Mouse (Mus musculus) heart, adult 2 months (tissue): Measurements from ENCODE around the gene Tm9sf2. TPM values are rescaled to one million over a fixed set of nuclear protein-coding genes. Genes with fewer than 3 reads are reported as not detected.

Source experiments
- DNase-seq, 2 experiments: peaks; one replicate each; pipeline ENCODE4 v3.0.0; 2021
- H3K27ac ChIP-seq: fragments of 200-600 bp; 2 replicates; pipeline ENCODE4 v1.8.1; 2022
- H3K27me3 ChIP-seq: fragments of 200-500 bp; 2 replicates; pipeline ENCODE4 v1.6.1; 2012; ENCODE audit warnings: mild to moderate bottlenecking, low read length, inconsistent platforms, mixed read lengths; ENCODE audit not compliant: control insufficient read depth, insufficient read depth
- H3K36me3 ChIP-seq: fragments of 200-500 bp; 2 replicates; pipeline ENCODE4 v1.6.1; 2012; ENCODE audit warnings: low read length, inconsistent platforms; ENCODE audit not compliant: control insufficient read depth, insufficient read depth
- H3K4me1 ChIP-seq: fragments of 200-500 bp; 2 replicates; pipeline ENCODE4 v1.6.1; 2011; ENCODE audit warnings: low read length; ENCODE audit not compliant: control insufficient read depth, insufficient read depth
- H3K4me3 ChIP-seq: fragments of 200-600 bp; 2 replicates; pipeline ENCODE4 v1.8.1; 2022
- H3K79me2 ChIP-seq: fragments of 200-500 bp; replicated peaks from 2 replicates; pipeline ENCODE4 v1.6.1; 2012; ENCODE audit warnings: mild to moderate bottlenecking, inconsistent platforms, low read length, moderate library complexity, mixed read lengths; ENCODE audit not compliant: control insufficient read depth, insufficient read depth
- H3K9ac ChIP-seq: fragments of 200-500 bp; 2 replicates; pipeline ENCODE4 v1.6.1; 2012; ENCODE audit warnings: low read depth, mild to moderate bottlenecking, control low read depth, inconsistent platforms, low read length, mixed read lengths
- CTCF ChIP-seq: fragments of 200-600 bp; IDR thresholded peaks from 2 replicates; pipeline ENCODE4 v1.8.1; 2022; ENCODE audit warnings: antibody characterized with exemption, mild to moderate bottlenecking, moderate library complexity
- EP300 ChIP-seq: fragments of 200-500 bp; IDR thresholded peaks from 2 replicates; pipeline ENCODE4 v1.6.1; 2011; ENCODE audit warnings: low read depth, low read length, control low read depth; ENCODE audit not compliant: insufficient read depth
- POLR2A ChIP-seq: fragments of 200-500 bp; IDR thresholded peaks from 2 replicates; pipeline ENCODE4 v1.6.1; 2011; ENCODE audit warnings: mild to moderate bottlenecking, low read depth, low read length, control low read depth; ENCODE audit not compliant: insufficient read depth
- WGBS: fragments of 180-500 bp; shearing (Covaris S2); methylation state at CpG from one replicate; pipeline ENCODE4 v1.1.7; 2018; 5-methylcytosine and 5-hydroxymethylcytosine counted together
- intact Hi-C: fragments of 180-260 bp; cut with DNase I; formaldehyde crosslinking; loops from one replicate; pipeline ENCODE4 v1.15.1; 2025
- polyA plus RNA-seq: library from polyadenylated mRNA; depleted of rRNA; stranded (reverse); fragments of >200 nt; gene quantifications from 2 replicates; pipeline ENCODE4 v1.2.3, GENCODE M21; 2012; rRNA removed
- total RNA-seq, 2 experiments: library from RNA; stranded (reverse); gene quantifications; 2 replicates each; pipeline ENCODE4 v1.2.3; 2021

Tm9sf2 gene
- total and polyA plus RNA-seq, 3 experiments = 71.0 to 143 (median 121) TPM

GRCm38 (mm10) chr14:122194630-122195029 lies 87.8 kb downstream of the Tm9sf2 start:
- intact Hi-C loops = no loop called here
- H3K9ac ChIP-seq = no peak overlapping the region
- no peaks in the 10 kb centered on the region for H3K27me3 ChIP-seq
- no peak for DNase-seq
- TF ChIP-seq CTCF (no peak), EP300 (no peak), POLR2A (no peak)
- H3K27ac ChIP-seq = no peak overlapping the region
- H3K4me3 ChIP-seq = no peak overlapping the region
- H3K79me2 ChIP-seq = 0 out of 2 replicates have a peak, but pooled peaks cover 2% of the 10 kb centered on the region
- H3K4me1 ChIP-seq = peaks cover 3% of the 10 kb centered on the region
- H3K36me3 ChIP-seq = no peaks in the 10 kb centered on the region
- 96% methylated on average over 8 of the region's 8 CpGs for WGBS

- Histone ChIP-seq H3K9ac (no peak overlapping the region), H3K27me3 (no peaks in the 10 kb centered on the region), H3K79me2 (no peaks in the 10 kb centered on the region), H3K36me3 (no peaks in the 10 kb centered on the region), H3K27ac (no peak overlapping the region), H3K4me3 (no peak overlapping the region), H3K4me1 (no peaks in the 10 kb centered on the region)
- intact Hi-C loops = no loop called here
- TF ChIP-seq CTCF = no peak
- no peak for TF ChIP-seq POLR2A
- no peak for TF ChIP-seq EP300
- no peak for DNase-seq
- 86% methylated on average over 6 of the region's 6 CpGs for WGBS
These were observed 90.0 kb downstream of the Tm9sf2 start for GRCm38 (mm10) chr14:122196851-122197250.

GRCm38 (mm10) chr14:122200247-122200885 lies 93.5 kb downstream of the Tm9sf2 start:
- intact Hi-C loops = no loop called here
- no peaks in the 10 kb centered on the region for H3K4me1 ChIP-seq

GRCm38 (mm10) chr14:122209177-122209576 lies 102.3 kb downstream of the Tm9sf2 start:
- Histone ChIP-seq H3K79me2 (no peaks in the 10 kb centered on the region), H3K4me1 (no peaks in the 10 kb centered on the region), H3K36me3 (no peaks in the 10 kb centered on the region), H3K27me3 (no peaks in the 10 kb centered on the region), H3K27ac (no peak overlapping the region), H3K4me3 (no peak overlapping the region), H3K9ac (no peak overlapping the region)
- whole genome bisulfite sequencing = 73% methylated on average over 5 of the region's 5 CpGs
- TF ChIP-seq CTCF (no peak), POLR2A (no peak), EP300 (no peak)
- no peak for DNase-seq
- intact Hi-C loops = no loop called here

More at GRCm38 (mm10) chr14:122200247-122200885, 93.5 kb downstream of the Tm9sf2 start:
- Histone ChIP-seq H3K36me3 (no peaks in the 10 kb centered on the region), H3K4me3 (no peak overlapping the region), H3K79me2 (0 out of 2 replicates have a peak, but pooled peaks cover 1% of the 10 kb centered on the region), H3K9ac (no peak overlapping the region), H3K27ac (no peak overlapping the region), H3K27me3 (no peaks in the 10 kb centered on the region)
- WGBS = 78% methylated on average over 14 of the region's 14 CpGs
- TF ChIP-seq CTCF = no peak
- no peak for TF ChIP-seq EP300
- no peak for TF ChIP-seq POLR2A
- DNase-seq = no peak

Other genes starting within 250 kb of the Tm9sf2 start
- 10 to 100 TPM; 30.4 to 31.9 TPM for gene Ubac2, start 228.4 kb upstream of the Tm9sf2 start, total RNA-seq
- gene Ubac2, start 228.4 kb upstream of the Tm9sf2 start, polyA plus RNA-seq = 37.0 and 43.9 TPM in 2 replicates
- under 1 TPM; 0.16 to 0.43 TPM for gene Gpr18, start 191.3 kb upstream of the Tm9sf2 start, total RNA-seq
- 0.53 and 2.2 TPM in 2 replicates for gene Gpr18, start 191.3 kb upstream of the Tm9sf2 start, polyA plus RNA-seq
- gene Gpr183, start 141.8 kb upstream of the Tm9sf2 start, total RNA-seq = 1 to 10 TPM in 1 of 2 experiments, under 1 TPM in 1; 0.84 to 1.1 TPM
- 1.3 and 1.4 TPM in 2 replicates for gene Gpr183, start 141.8 kb upstream of the Tm9sf2 start, polyA plus RNA-seq
- not detected for gene Timm8a2, start 72.4 kb upstream of the Tm9sf2 start, total RNA-seq
- 0.32 TPM in 1 of 2 replicates, not detected in the other for gene Timm8a2, start 72.4 kb upstream of the Tm9sf2 start, polyA plus RNA-seq
- 100 to 1,000 TPM; 115 to 131 TPM for gene Clybl, start 74.7 kb downstream of the Tm9sf2 start, total RNA-seq
- gene Clybl, start 74.7 kb downstream of the Tm9sf2 start, polyA plus RNA-seq = 50.3 and 90.5 TPM in 2 replicates